Mouse (Mus musculus) thymus, adult 2 months (tissue): Measurements from ENCODE around the gene Trpt1.

Experiments
- CTCF ChIP-seq: fragments of 200-500 bp; IDR thresholded peaks from 2 replicates; pipeline ENCODE4 v1.5.1; 2012; ENCODE audit warnings: mild to moderate bottlenecking, control low read depth, low read length, moderate library complexity, borderline replicate concordance; ENCODE audit not compliant: control insufficient read depth, poor library complexity, insufficient read depth; ENCODE audit errors: extremely low read depth
- POLR2A ChIP-seq: fragments of 200-500 bp; IDR thresholded peaks from 2 replicates; pipeline ENCODE4 v1.6.1; 2012; ENCODE audit warnings: mild to moderate bottlenecking, low read length, control low read depth, moderate library complexity; ENCODE audit not compliant: control insufficient read depth, poor library complexity, insufficient read depth; ENCODE audit errors: extremely low read depth

DNA sequence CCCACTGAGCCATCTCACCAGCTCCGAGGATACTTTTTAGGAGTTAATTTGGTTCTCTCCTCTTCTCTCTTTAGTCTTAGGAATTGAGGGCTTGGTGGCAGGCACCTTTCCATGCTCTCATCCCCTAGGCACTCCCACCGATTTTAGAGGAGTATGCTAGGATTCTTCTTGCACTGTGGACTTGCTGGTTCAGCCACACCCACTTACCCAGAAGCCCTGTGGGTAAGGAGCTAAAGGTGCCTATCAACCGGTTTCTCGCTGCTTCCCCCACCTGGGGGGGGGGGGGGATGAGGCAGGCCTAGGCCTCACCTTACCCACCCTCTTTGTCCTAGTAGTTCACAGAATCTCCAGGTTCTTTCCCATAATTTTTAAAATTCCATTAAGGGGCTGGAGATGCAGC lies 48.2 kb upstream of the Trpt1 start:
- TF ChIP-seq CTCF: no peak
- no peak for TF ChIP-seq POLR2A
